Mouse (Mus musculus) lung, postnatal 4 days (tissue): ENCODE data around the gene Gtf2f1.
A peak's percentile ranks its signal among the peaks of the same experiment; 100 is the strongest.
"Not testable (repeated sequence)": the region's sequence is repeated elsewhere in the genome, so short reads cannot be mapped to it uniquely, and the experiment has no call there.

Source experiments
- DNase-seq, 2 experiments: peaks; one replicate each; pipeline ENCODE4 v3.0.0; 2021

Gtf2f1 gene

GRCm38 (mm10) chr17:57011236-57012141 is at the start of gene Gtf2f1, which contains the start of gene Gm17949:
TSS of gene Gtf2f1 (minus strand) at chr17:57011288.
TSS of gene Gm17949 (plus strand) at chr17:57011469.
- peak; percentile 95 for DNase-seq

GRCm38 (mm10) chr17:57060231-57060801 is 49.2 kb upstream of the Gtf2f1 start:
- peak; percentile 96 to 97 for DNase-seq

GRCm38 (mm10) chr17:57059486-57059977 is 48.4 kb upstream of the Gtf2f1 start, which contains the start of gene Slc25a23:
TSS of gene Slc25a23 (minus strand) at chr17:57059863.
- DNase-seq: peak; percentile 69 to 79

GRCm38 (mm10) chr17:57058891-57059485 is 47.9 kb upstream of the Gtf2f1 start, which contains the start of gene Crb3:
TSS of gene Crb3 (plus strand) at chr17:57059105.
- DNase-seq: peak; percentile 34 to 65

GRCm38 (mm10) chr17:57056246-57056645 is 45.2 kb upstream of the Gtf2f1 start:
- DNase-seq: no peak

GRCm38 (mm10) chr17:57051679-57052078 is 40.6 kb upstream of the Gtf2f1 start:
- not testable (repeated sequence) for DNase-seq

GRCm38 (mm10) chr17:57048816-57049215 is 37.7 kb upstream of the Gtf2f1 start:
- no peak for DNase-seq

- no peak for DNase-seq
These were observed 36.3 kb upstream of the Gtf2f1 start for GRCm38 (mm10) chr17:57047406-57047805.

GRCm38 (mm10) chr17:57041554-57041953 is 30.5 kb upstream of the Gtf2f1 start, which contains the start of gene Slc25a41:
TSS of gene Slc25a41 (minus strand) at chr17:57041654.
- no peak for DNase-seq

- no peak for DNase-seq
These were observed 27.9 kb upstream of the Gtf2f1 start for GRCm38 (mm10) chr17:57038978-57039377.

- DNase-seq: no peak
These were observed 21.8 kb upstream of the Gtf2f1 start for GRCm38 (mm10) chr17:57032854-57033253.

GRCm38 (mm10) chr17:57031661-57032420 is 20.8 kb upstream of the Gtf2f1 start:
- peak; percentile 100 for DNase-seq

- DNase-seq: peak; percentile 53 to 58
These were observed 20.0 kb upstream of the Gtf2f1 start, which contains the start of gene Khsrp for GRCm38 (mm10) chr17:57030931-57031660. TSS of gene Khsrp (minus strand) at chr17:57031522.

- no peak for DNase-seq
These were observed 18.6 kb upstream of the Gtf2f1 start for GRCm38 (mm10) chr17:57029691-57030090.

GRCm38 (mm10) chr17:57027471-57027870 is 16.4 kb upstream of the Gtf2f1 start:
- no peak for DNase-seq

GRCm38 (mm10) chr17:57020960-57021359 is 9.9 kb upstream of the Gtf2f1 start:
- DNase-seq: no peak

GRCm38 (mm10) chr17:57019693-57020092 is 8.6 kb upstream of the Gtf2f1 start:
- DNase-seq: no peak

GRCm38 (mm10) chr17:57012245-57012795 is 1.2 kb upstream of the Gtf2f1 start:
- peak in 1 of 2 experiments; percentile 19 for DNase-seq

GRCm38 (mm10) chr17:57010911-57011235 is 215 bp downstream of the Gtf2f1 start:
- DNase-seq: no peak

- DNase-seq: no peak
These were observed 3.8 kb downstream of the Gtf2f1 start for GRCm38 (mm10) chr17:57007137-57007905.

- DNase-seq: no peak
These were observed 7.1 kb downstream of the Gtf2f1 start for GRCm38 (mm10) chr17:57003994-57004393.
